Mouse (Mus musculus) liver, adult 2 months (tissue): ENCODE data around the gene Enc1. TPM values are rescaled to one million over a fixed set of nuclear protein-coding genes. Genes with fewer than 3 reads are reported as not detected.
"Not testable (repeated sequence)": the region's sequence is repeated elsewhere in the genome, so short reads cannot be mapped to it uniquely, and the experiment has no call there.

Experiments used
- DNase-seq: peaks from one replicate; pipeline ENCODE4 v3.0.0-alpha.2; 2011; ENCODE audit warnings: low read depth, low spot score; ENCODE audit errors: extremely low read depth
- H3K27ac ChIP-seq: fragments of 200-500 bp; replicated peaks from 2 replicates; pipeline ENCODE4 v1.5.1; 2012; ENCODE audit warnings: low read depth, mild to moderate bottlenecking, control low read depth, inconsistent platforms, low read length; ENCODE audit not compliant: insufficient read depth
- H3K27me3 ChIP-seq: fragments of 200-500 bp; 2 replicates; pipeline ENCODE4 v1.6.1; 2012; ENCODE audit warnings: mild to moderate bottlenecking, moderate library complexity, low read length, inconsistent platforms; ENCODE audit not compliant: control insufficient read depth, insufficient read depth
- H3K36me3 ChIP-seq: fragments of 200-500 bp; 2 replicates; pipeline ENCODE4 v1.6.1; 2012; ENCODE audit warnings: low read length, inconsistent platforms; ENCODE audit not compliant: control insufficient read depth, insufficient read depth
- H3K4me1 ChIP-seq: fragments of 200-500 bp; 2 replicates; pipeline ENCODE4 v1.6.1; 2011; ENCODE audit warnings: low read length; ENCODE audit not compliant: control insufficient read depth, insufficient read depth
- H3K4me3 ChIP-seq: fragments of 200-500 bp; 2 replicates; pipeline ENCODE4 v1.5.1; 2011; ENCODE audit warnings: low read depth, mild to moderate bottlenecking, control low read depth, low read length, moderate library complexity; ENCODE audit not compliant: insufficient read depth
- H3K79me2 ChIP-seq: fragments of 200-500 bp; 2 replicates; pipeline ENCODE4 v1.6.1; 2012; ENCODE audit warnings: inconsistent platforms, mild to moderate bottlenecking, low read length, moderate library complexity; ENCODE audit not compliant: control insufficient read depth, insufficient read depth
- H3K9ac ChIP-seq: fragments of 200-500 bp; 2 replicates; pipeline ENCODE4 v1.6.1; 2012; ENCODE audit warnings: low read depth, mild to moderate bottlenecking, control low read depth, inconsistent platforms, low read length
- CTCF ChIP-seq: fragments of 200-500 bp; IDR thresholded peaks from 2 replicates; pipeline ENCODE4 v1.5.1; 2011; ENCODE audit warnings: low read depth, low read length, control low read depth
- POLR2A ChIP-seq: fragments of 200-500 bp; IDR thresholded peaks from 2 replicates; pipeline ENCODE4 v1.6.1; 2011; ENCODE audit warnings: low read length, control low read depth; ENCODE audit not compliant: insufficient read depth; ENCODE audit errors: extremely low read depth
- WGBS: fragments of 180-500 bp; shearing (Covaris S2); methylation state at CpG from one replicate; pipeline ENCODE4 v1.1.7; 2018; 5-methylcytosine and 5-hydroxymethylcytosine counted together
- polyA plus RNA-seq: library from polyadenylated mRNA; depleted of rRNA; stranded (reverse); fragments of >200 nt; gene quantifications from 2 replicates; pipeline ENCODE4 v1.2.3, GENCODE M21; 2012
- total RNA-seq: library from RNA; depleted of rRNA; stranded (reverse); fragments of >200 nt; gene quantifications from 2 replicates; pipeline ENCODE4 v1.2.3, GENCODE M21; 2014

The Enc1 gene
- total and polyA plus RNA-seq, 2 experiments, result 1.3 to 2.6 TPM

- H3K27ac ChIP-seq, result no peak overlapping the region
- no peaks in the 10 kb centered on the region for H3K4me1 ChIP-seq
- TF ChIP-seq POLR2A (no peak), CTCF (no peak)
- no peak overlapping the region for H3K9ac ChIP-seq
- H3K36me3 ChIP-seq, result no peaks in the 10 kb centered on the region
- H3K4me3 ChIP-seq, result no peak overlapping the region
- DNase-seq, result no peak
- no peaks in the 10 kb centered on the region for H3K79me2 ChIP-seq
- H3K27me3 ChIP-seq, result no peaks in the 10 kb centered on the region
- WGBS, result 50% methylated on average over 8 of the region's 8 CpGs
These were observed 20.6 kb downstream of the Enc1 start for GRCm38 (mm10) chr13:97261549-97261948.

- TF ChIP-seq POLR2A (no peak), CTCF (no peak)
- Histone ChIP-seq H3K27me3 (no peaks in the 10 kb centered on the region), H3K9ac (no peak overlapping the region), H3K4me3 (no peak overlapping the region), H3K79me2 (no peaks in the 10 kb centered on the region), H3K4me1 (no peaks in the 10 kb centered on the region), H3K27ac (no peak overlapping the region), H3K36me3 (no peaks in the 10 kb centered on the region)
- DNase-seq, result no peak
- WGBS, result 95% methylated on average over 10 of the region's 10 CpGs
These were observed 21.8 kb downstream of the Enc1 start for GRCm38 (mm10) chr13:97262676-97263075.

- not testable (repeated sequence) for H3K27me3 ChIP-seq, H3K9ac ChIP-seq, DNase-seq, H3K27ac ChIP-seq, H3K4me3 ChIP-seq, H3K79me2 ChIP-seq, H3K4me1 ChIP-seq, H3K36me3 ChIP-seq
- 92% methylated on average over 6 of the region's 6 CpGs for WGBS
These were observed 24.6 kb downstream of the Enc1 start for GRCm38 (mm10) chr13:97265534-97265933.

GRCm38 (mm10) chr13:97270723-97271122 is 29.8 kb downstream of the Enc1 start:
- Histone ChIP-seq H3K4me3 (no peak overlapping the region), H3K79me2 (no peaks in the 10 kb centered on the region), H3K27me3 (no peaks in the 10 kb centered on the region), H3K4me1 (no peaks in the 10 kb centered on the region), H3K27ac (no peak overlapping the region), H3K9ac (no peak overlapping the region), H3K36me3 (no peaks in the 10 kb centered on the region)
- WGBS, result 75% methylated on average over 2 of the region's 2 CpGs
- DNase-seq, result no peak
- no peak for TF ChIP-seq CTCF
- TF ChIP-seq POLR2A, result no peak

- H3K27me3 ChIP-seq, result no peaks in the 10 kb centered on the region
- H3K4me3 ChIP-seq, result no peak overlapping the region
- H3K9ac ChIP-seq, result no peak overlapping the region
- no peaks in the 10 kb centered on the region for H3K36me3 ChIP-seq
- H3K4me1 ChIP-seq, result no peaks in the 10 kb centered on the region
- 87% methylated on average over 6 of the region's 6 CpGs for WGBS
- DNase-seq, result no peak
- H3K79me2 ChIP-seq, result no peaks in the 10 kb centered on the region
- no peak overlapping the region for H3K27ac ChIP-seq
- TF ChIP-seq POLR2A (no peak), CTCF (no peak)
These were observed 30.7 kb downstream of the Enc1 start for GRCm38 (mm10) chr13:97271641-97272040.

GRCm38 (mm10) chr13:97274757-97275156 is 33.9 kb downstream of the Enc1 start:
- no peak overlapping the region for H3K27ac ChIP-seq
- no peaks in the 10 kb centered on the region for H3K27me3 ChIP-seq
- no peak overlapping the region for H3K9ac ChIP-seq
- no peaks in the 10 kb centered on the region for H3K79me2 ChIP-seq
- DNase-seq, result no peak
- no peaks in the 10 kb centered on the region for H3K4me1 ChIP-seq
- TF ChIP-seq POLR2A (no peak), CTCF (no peak)
- no peak overlapping the region for H3K4me3 ChIP-seq
- WGBS, result 89% methylated on average over 3 of the region's 3 CpGs
- no peaks in the 10 kb centered on the region for H3K36me3 ChIP-seq
